Mouse (Mus musculus) cerebellum, adult 18-20 months (tissue): ENCODE results near the gene Gm15085.
"Not testable (repeated sequence)": the region's sequence is repeated elsewhere in the genome, so short reads cannot be mapped to it uniquely, and the experiment has no call there.

Experiments used
- DNase-seq, 2 experiments: peaks; one replicate each; pipeline ENCODE4 v3.0.0; 2021

Gm15085 gene

GRCm38 (mm10) chrX:149447317-149447716 lies at the start of gene Gm15085:
Gene Gm15085, plus strand, starts transcription at chrX:149447617.
- DNase-seq = not testable (repeated sequence)
